Mouse (Mus musculus): ENCODE measurements around the gene Slitrk5. TPM values are rescaled to one million over a fixed set of nuclear protein-coding genes. Genes with fewer than 3 reads are reported as not detected.

Slitrk5 gene
- 0.76 and 1.2 TPM in 2 replicates for polyA plus RNA-seq (2014; fragmentation: Nextera tagmentation; extraction: Ambion mirVana)

DNA sequence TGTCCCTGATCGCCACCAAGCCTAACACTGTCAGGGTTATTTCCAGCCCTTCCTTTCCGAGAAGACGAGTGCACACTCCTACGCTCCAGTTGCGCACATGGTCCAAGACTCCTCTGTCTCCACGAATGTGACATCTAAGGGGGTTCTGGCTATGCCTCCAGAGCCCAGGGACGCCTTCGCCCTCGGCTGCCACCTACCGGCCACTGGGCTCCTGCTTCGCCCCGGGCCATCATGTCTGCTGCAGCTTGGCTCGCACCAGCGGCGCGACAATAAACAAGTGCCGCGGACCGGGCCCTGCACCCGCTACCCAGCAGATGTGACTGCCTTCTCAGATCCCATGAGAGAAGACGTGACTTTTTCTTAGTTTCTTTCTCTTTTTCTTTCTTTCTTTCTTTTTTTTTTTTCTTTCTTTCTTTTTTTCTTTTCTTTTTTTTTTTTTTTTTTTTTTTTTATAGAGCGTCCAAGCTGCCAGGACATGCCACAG is at the start of gene Slitrk5:
Gene Slitrk5 (plus strand): TSS at position 434 of the 484 bp plus-strand sequence.
- Histone ChIP-seq H3K9ac (ENCODE audit: low read depth, low read length) (peak within 1 kb of the TSS; percentile 54; the same call in 1 of the 2 replicates), H3K36me3 (ENCODE audit: control insufficient read depth, insufficient read depth, low read length) (no peaks in the 10 kb centered on the region), H3K4me1 (ENCODE audit: control insufficient read depth, insufficient read depth, low read length) (0 out of 2 replicates have a peak, but pooled peaks cover 3% of the 10 kb centered on the region), H3K27me3 (ENCODE audit: control insufficient read depth, insufficient read depth, low read length) (peaks cover 27% of the 10 kb centered on the region), H3K27ac (ENCODE audit: low read depth, low read length) (no peak within 1 kb of the TSS), H3K4me2 (replicated peaks; ENCODE audit: low read depth, low read length) (peak within 1 kb of the TSS; percentile 99), H3K4me3 (ENCODE audit: low read length) (peak within 1 kb of the TSS; percentile 56), H3K9me3 (ENCODE audit: control insufficient read depth, low read length) (no peaks in the 10 kb centered on the region)
- under 1% methylated on average over 22 of the region's 22 CpGs for WGBS
- ATAC-seq (ENCODE audit: low FRiP score, low TSS enrichment), result peak; percentile 86

DNA sequence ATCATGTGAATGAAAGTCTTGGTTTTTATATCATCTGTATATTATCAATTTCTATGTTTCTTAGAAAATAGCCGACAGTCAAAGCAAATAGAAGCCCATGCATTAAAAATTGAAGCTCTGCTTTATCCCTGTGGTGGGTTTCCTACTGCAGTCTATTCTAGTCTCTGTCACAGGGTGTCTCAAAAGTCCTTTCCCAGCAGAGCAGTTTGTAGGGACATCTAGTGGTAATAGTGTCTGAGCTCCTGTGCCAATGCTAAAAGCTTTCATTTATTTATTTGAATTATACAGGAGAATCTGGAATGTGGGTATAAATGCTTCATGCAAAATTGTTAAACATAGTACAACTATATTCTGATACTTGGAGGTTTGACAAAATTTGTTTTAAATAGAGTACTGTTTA is 2.0 kb upstream of the Slitrk5 start:
- H3K4me1 ChIP-seq (ENCODE audit: control insufficient read depth, insufficient read depth, low read length), result 0 out of 2 replicates have a peak, but pooled peaks cover 3% of the 10 kb centered on the region
- no peak overlapping the region for H3K4me2 ChIP-seq (replicated peaks; ENCODE audit: low read depth, low read length)
- H3K9me3 ChIP-seq (ENCODE audit: control insufficient read depth, low read length), result no peaks in the 10 kb centered on the region
- H3K9ac ChIP-seq (ENCODE audit: low read depth, low read length), result no peak overlapping the region
- peaks cover 17% of the 10 kb centered on the region for H3K27me3 ChIP-seq (ENCODE audit: control insufficient read depth, insufficient read depth, low read length)
- 48% methylated on average over 1 of the region's 1 CpGs for WGBS
- no peak overlapping the region for H3K4me3 ChIP-seq (ENCODE audit: low read length)
- H3K36me3 ChIP-seq (ENCODE audit: control insufficient read depth, insufficient read depth, low read length), result no peaks in the 10 kb centered on the region
- H3K27ac ChIP-seq (ENCODE audit: low read depth, low read length), result no peak overlapping the region
- no peak for ATAC-seq (ENCODE audit: low FRiP score, low TSS enrichment)

DNA sequence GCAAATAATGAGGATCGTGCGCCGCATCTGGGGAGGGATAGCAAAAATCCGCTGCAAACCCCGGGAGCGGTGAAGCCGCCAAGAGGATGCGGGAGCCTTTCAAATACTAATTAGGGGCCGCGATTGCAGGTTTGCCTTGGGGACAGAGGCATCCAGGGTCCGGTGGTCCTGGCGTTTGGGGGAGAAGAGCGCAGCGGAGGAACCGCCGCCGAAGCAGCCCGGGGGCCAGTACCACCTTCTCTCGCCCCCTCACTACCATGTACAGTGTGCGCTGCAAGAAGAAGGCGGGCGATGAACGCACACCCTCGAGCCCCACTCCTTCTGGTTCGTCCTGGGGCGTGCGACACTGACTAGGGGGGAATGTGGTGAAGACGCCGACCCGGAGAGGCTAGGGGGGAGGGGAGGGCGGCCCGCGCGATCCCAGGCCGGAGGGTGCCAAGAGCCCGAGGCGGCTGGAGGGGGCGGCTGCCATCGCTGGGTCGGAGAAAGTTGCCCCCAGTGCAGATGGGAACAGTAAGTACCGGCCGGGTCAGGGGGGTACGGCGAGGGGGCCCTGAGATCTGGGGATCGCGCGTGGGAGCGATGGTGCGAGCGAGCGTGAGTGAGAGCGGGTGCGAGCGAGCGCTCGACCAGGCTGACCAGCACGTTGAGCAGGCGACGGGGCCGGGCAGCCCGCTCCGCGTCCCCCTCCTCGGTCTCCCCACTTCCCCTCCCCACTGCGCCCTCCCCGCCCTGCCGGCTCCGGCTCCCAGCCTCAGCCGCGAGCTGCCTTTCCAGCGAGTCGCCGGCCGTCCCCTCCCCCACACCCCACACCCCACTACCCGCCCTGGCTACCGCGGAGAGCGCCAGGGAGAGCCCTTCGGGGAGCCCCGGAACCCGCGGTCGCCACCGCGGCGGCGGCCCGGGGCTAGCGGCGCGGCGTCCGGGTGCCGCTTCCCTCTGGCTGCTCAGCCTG is 591 bp downstream of the Slitrk5 start:
- Histone ChIP-seq H3K27ac (ENCODE audit: low read depth, low read length) (no peak overlapping the region), H3K4me2 (replicated peaks; ENCODE audit: low read depth, low read length) (peak overlapping the region; percentile 99), H3K4me3 (ENCODE audit: low read length) (peak overlapping the region; percentile 56), H3K27me3 (ENCODE audit: control insufficient read depth, insufficient read depth, low read length) (peaks cover 35% of the 10 kb centered on the region), H3K4me1 (ENCODE audit: control insufficient read depth, insufficient read depth, low read length) (0 out of 2 replicates have a peak, but pooled peaks cover 3% of the 10 kb centered on the region), H3K36me3 (ENCODE audit: control insufficient read depth, insufficient read depth, low read length) (no peaks in the 10 kb centered on the region), H3K9ac (ENCODE audit: low read depth, low read length) (peak overlapping the region; percentile 54; the same call in 1 of the 2 replicates), H3K9me3 (ENCODE audit: control insufficient read depth, low read length) (no peaks in the 10 kb centered on the region)
- ATAC-seq (ENCODE audit: low FRiP score, low TSS enrichment), result peak; percentile 76
- WGBS, result under 1% methylated on average over 82 of the region's 94 CpGs

- H3K27me3 ChIP-seq (ENCODE audit: control insufficient read depth, insufficient read depth, low read length), result peaks cover 42% of the 10 kb centered on the region
Measured at GRCm38 (mm10) chr14:111676166-111676581, 1.3 kb downstream of the Slitrk5 start.

GRCm38 (mm10) chr14:111676851-111677291 is 2.0 kb downstream of the Slitrk5 start:
- no peaks in the 10 kb centered on the region for H3K9me3 ChIP-seq (ENCODE audit: control insufficient read depth, low read length)
- peaks cover 44% of the 10 kb centered on the region for H3K27me3 ChIP-seq (ENCODE audit: control insufficient read depth, insufficient read depth, low read length)
- H3K9ac ChIP-seq (ENCODE audit: low read depth, low read length), result 0 out of 2 replicates have a peak overlapping the region, but pooled peaks have one; percentile 23
- ATAC-seq (ENCODE audit: low FRiP score, low TSS enrichment), result no peak
- no peaks in the 10 kb centered on the region for H3K36me3 ChIP-seq (ENCODE audit: control insufficient read depth, insufficient read depth, low read length)
- peak overlapping the region; percentile 56 for H3K4me3 ChIP-seq (ENCODE audit: low read length)
- peaks cover 3% of the 10 kb centered on the region; the same call in 1 of the 2 replicates for H3K4me1 ChIP-seq (ENCODE audit: control insufficient read depth, insufficient read depth, low read length)
- H3K4me2 ChIP-seq (replicated peaks; ENCODE audit: low read depth, low read length), result peak overlapping the region; percentile 99
- WGBS, result under 1% methylated on average over 18 of the region's 18 CpGs
- no peak overlapping the region for H3K27ac ChIP-seq (ENCODE audit: low read depth, low read length)

More at GRCm38 (mm10) chr14:111676166-111676581, 1.3 kb downstream of the Slitrk5 start:
- H3K27ac ChIP-seq (ENCODE audit: low read depth, low read length), result no peak overlapping the region
- ATAC-seq (ENCODE audit: low FRiP score, low TSS enrichment), result peak; percentile 59
- H3K36me3 ChIP-seq (ENCODE audit: control insufficient read depth, insufficient read depth, low read length), result no peaks in the 10 kb centered on the region
- 0% methylated on average over 18 of the region's 19 CpGs for WGBS
- H3K9ac ChIP-seq (ENCODE audit: low read depth, low read length), result peak overlapping the region; percentile 54; the same call in 1 of the 2 replicates
- peak overlapping the region; percentile 56 for H3K4me3 ChIP-seq (ENCODE audit: low read length)
- no peaks in the 10 kb centered on the region for H3K9me3 ChIP-seq (ENCODE audit: control insufficient read depth, low read length)
- 0 out of 2 replicates have a peak, but pooled peaks cover 3% of the 10 kb centered on the region for H3K4me1 ChIP-seq (ENCODE audit: control insufficient read depth, insufficient read depth, low read length)
- H3K4me2 ChIP-seq (replicated peaks; ENCODE audit: low read depth, low read length), result peak overlapping the region; percentile 99

GRCm38 (mm10) chr14:111677361-111678070 is 2.6 kb downstream of the Slitrk5 start:
- H3K9ac ChIP-seq (ENCODE audit: low read depth, low read length), result no peak overlapping the region
- H3K4me3 ChIP-seq (ENCODE audit: low read length), result peak overlapping the region; percentile 56
- 5% methylated on average over 17 of the region's 17 CpGs for WGBS
- ATAC-seq (ENCODE audit: low FRiP score, low TSS enrichment), result no peak
- no peaks in the 10 kb centered on the region for H3K9me3 ChIP-seq (ENCODE audit: control insufficient read depth, low read length)
- H3K4me2 ChIP-seq (replicated peaks; ENCODE audit: low read depth, low read length), result peak overlapping the region; percentile 24; the same call in 1 of the 2 replicates
- H3K36me3 ChIP-seq (ENCODE audit: control insufficient read depth, insufficient read depth, low read length), result no peaks in the 10 kb centered on the region
- H3K4me1 ChIP-seq (ENCODE audit: control insufficient read depth, insufficient read depth, low read length), result peaks cover 3% of the 10 kb centered on the region; the same call in 1 of the 2 replicates
- H3K27me3 ChIP-seq (ENCODE audit: control insufficient read depth, insufficient read depth, low read length), result peaks cover 46% of the 10 kb centered on the region
- no peak overlapping the region for H3K27ac ChIP-seq (ENCODE audit: low read depth, low read length)

DNA sequence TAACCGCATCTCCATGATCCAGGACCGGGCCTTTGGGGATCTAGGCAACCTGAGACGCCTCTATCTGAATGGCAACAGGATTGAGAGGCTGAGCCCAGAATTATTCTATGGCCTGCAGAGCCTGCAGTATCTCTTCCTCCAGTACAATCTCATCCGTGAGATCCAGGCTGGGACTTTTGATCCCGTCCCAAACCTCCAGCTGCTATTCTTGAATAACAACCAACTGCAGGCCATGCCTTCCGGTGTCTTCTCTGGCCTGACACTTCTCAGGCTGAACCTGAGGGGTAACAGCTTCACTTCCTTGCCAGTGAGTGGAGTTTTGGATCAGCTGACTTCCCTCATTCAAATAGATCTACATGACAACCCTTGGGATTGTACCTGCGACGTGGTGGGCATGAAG is 5.4 kb downstream of the Slitrk5 start:
- H3K36me3 ChIP-seq (ENCODE audit: control insufficient read depth, insufficient read depth, low read length), result no peaks in the 10 kb centered on the region
- H3K4me3 ChIP-seq (ENCODE audit: low read length), result no peak overlapping the region
- WGBS, result 72% methylated on average over 8 of the region's 8 CpGs
- peaks cover 3% of the 10 kb centered on the region; the same call in 1 of the 2 replicates for H3K4me1 ChIP-seq (ENCODE audit: control insufficient read depth, insufficient read depth, low read length)
- H3K9me3 ChIP-seq (ENCODE audit: control insufficient read depth, low read length), result no peaks in the 10 kb centered on the region
- no peak overlapping the region for H3K4me2 ChIP-seq (replicated peaks; ENCODE audit: low read depth, low read length)
- no peak overlapping the region for H3K9ac ChIP-seq (ENCODE audit: low read depth, low read length)
- ATAC-seq (ENCODE audit: low FRiP score, low TSS enrichment), result no peak
- no peak overlapping the region for H3K27ac ChIP-seq (ENCODE audit: low read depth, low read length)
- H3K27me3 ChIP-seq (ENCODE audit: control insufficient read depth, insufficient read depth, low read length), result peaks cover 45% of the 10 kb centered on the region

DNA sequence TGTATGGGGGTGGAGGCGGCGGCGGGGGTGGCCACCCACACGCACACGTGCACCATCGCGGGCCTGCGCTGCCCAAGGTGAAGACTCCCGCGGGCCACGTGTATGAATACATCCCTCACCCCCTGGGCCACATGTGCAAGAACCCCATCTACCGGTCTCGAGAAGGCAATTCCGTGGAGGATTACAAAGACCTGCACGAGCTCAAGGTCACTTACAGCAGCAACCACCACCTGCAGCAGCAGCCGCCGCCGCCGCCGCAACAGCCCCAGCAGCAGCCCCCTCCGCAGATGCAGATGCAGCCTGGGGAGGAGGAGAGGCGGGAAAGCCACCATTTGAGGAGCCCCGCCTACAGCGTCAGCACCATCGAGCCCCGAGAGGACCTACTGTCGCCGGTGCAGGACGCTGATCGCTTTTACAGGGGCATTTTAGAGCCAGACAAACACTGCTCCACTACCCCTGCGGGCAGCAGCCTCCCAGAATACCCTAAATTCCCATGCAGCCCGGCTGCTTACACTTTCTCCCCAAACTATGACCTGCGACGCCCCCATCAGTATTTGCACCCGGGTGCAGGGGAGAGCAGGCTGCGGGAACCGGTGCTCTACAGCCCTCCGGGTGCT is 6.3 kb downstream of the Slitrk5 start:
- H3K4me2 ChIP-seq (replicated peaks; ENCODE audit: low read depth, low read length), result peak overlapping the region; percentile 92
- WGBS, result under 1% methylated on average over 37 of the region's 38 CpGs
- no peak overlapping the region for H3K27ac ChIP-seq (ENCODE audit: low read depth, low read length)
- peaks cover 3% of the 10 kb centered on the region; the same call in 1 of the 2 replicates for H3K4me1 ChIP-seq (ENCODE audit: control insufficient read depth, insufficient read depth, low read length)
- no peaks in the 10 kb centered on the region for H3K9me3 ChIP-seq (ENCODE audit: control insufficient read depth, low read length)
- peak overlapping the region; percentile 51; the same call in 1 of the 2 replicates for H3K9ac ChIP-seq (ENCODE audit: low read depth, low read length)
- H3K4me3 ChIP-seq (ENCODE audit: low read length), result peak overlapping the region; percentile 47
- peaks cover 45% of the 10 kb centered on the region for H3K27me3 ChIP-seq (ENCODE audit: control insufficient read depth, insufficient read depth, low read length)
- no peaks in the 10 kb centered on the region for H3K36me3 ChIP-seq (ENCODE audit: control insufficient read depth, insufficient read depth, low read length)
- ATAC-seq (ENCODE audit: low FRiP score, low TSS enrichment), result peak; percentile 56
